Mouse (Mus musculus): Measurements from ENCODE around the gene Apol9b.

The Apol9b gene

DNA sequence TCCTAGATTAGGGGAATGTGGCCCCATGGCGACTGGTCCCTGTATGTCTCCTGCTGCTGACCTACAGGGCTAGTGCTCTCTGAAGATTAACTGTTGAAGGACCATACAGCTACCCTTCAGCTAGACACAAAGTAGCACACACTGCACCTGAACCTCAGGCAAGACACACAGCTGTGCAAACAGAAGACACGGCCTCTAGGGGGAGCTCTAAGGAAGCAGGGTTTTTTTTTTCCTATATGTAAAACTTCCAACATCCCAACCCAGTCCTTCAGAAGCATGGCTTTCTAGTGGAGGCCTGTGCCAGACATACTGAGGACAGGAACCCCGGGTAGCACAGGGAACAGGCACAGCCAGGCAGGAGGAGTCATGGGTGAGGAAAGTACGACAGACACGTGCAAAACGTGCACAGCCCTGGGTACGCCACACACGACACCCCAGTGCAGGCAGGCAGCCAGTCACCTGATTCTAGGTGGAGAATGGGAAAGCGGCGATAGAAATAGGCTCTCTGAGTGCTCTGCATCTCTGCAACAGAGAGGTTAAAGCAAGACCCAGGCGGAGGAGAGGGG is 53.7 kb downstream of the Apol9b start:
- no peak for DNase-seq

DNA sequence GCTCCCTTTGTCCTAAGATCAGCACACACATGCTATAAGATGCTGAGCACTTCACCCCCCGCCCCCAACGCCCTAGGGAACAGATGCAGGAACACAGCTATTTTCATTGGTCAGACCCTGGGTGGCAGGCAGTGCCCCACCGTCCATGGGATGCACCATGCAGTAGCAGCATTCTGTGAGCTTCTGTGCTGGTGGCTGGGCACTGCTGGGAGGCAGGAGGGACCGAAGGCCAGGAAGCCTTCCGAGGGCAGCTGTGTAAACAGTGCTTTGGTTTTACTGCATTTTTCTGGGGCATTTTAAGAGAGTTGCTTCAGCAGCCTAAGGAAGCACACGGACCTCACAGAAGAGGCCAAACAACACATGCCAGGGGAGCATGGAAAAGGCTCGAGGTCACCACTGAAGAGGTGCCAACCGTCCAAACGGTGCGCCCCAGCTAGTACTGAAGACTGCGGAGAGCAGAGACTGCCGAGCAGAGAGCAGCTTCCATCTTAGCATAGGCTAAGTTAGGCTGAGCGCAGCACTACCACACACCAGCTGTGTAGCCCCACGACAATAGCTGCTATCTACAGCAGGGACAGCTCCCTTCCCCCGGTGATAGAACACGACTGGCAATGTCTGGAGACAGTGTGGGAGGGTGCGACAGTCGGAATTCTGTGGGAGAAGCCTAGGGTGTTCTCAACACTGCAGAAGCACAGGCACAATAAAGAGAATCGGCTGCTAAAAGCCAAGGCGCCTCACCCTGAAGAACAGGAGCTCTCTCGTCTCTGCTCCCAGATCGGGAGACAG is 55.4 kb downstream of the Apol9b start:
- DNase-seq: no peak

DNA sequence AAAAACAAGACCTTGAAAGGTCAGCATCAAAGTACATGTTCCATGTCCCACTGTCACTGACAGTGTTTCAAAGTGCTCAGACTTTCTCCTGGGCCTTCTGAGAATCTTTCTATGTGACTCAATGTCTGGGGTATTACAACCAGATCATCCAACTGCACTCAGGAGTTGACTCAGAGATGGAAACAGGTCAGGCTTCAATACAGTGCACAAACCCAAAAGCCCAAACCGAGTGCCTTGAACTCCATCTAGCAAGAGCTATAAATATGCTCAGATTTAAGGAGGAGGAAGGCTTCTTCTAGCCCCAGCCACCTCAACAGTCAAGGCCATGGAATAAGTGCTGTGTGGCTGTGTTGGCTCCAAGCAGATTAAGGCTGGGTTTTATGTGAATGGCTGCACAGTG is 57.0 kb downstream of the Apol9b start:
- DNase-seq: no peak
